Mouse (Mus musculus): ENCODE results near the gene Rab28.

The Rab28 gene

DNA sequence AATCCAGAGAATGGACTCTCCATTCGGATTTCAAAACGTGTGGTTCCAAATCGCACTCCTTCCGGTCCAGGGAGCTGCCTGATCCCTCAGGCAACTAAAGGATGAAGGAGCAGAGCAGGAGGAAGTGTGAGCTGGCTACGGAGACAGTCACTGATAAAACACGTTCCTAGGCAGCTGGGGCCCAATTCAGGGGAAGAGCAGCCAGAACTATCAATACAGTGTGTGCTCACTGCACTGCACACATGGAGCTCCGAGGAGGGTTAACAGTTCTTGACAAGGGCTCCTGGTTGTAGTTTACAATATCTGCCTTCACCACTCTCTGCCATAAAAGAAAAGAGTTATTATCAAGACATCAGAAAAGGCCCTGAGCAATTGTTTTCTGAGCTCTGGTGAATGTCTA lies 82.4 kb downstream of the Rab28 start:
- no peak for DNase-seq

- DNase-seq, result no peak
Observed at GRCm38 (mm10) chr5:41621748-41622147, 86.2 kb downstream of the Rab28 start.

DNA sequence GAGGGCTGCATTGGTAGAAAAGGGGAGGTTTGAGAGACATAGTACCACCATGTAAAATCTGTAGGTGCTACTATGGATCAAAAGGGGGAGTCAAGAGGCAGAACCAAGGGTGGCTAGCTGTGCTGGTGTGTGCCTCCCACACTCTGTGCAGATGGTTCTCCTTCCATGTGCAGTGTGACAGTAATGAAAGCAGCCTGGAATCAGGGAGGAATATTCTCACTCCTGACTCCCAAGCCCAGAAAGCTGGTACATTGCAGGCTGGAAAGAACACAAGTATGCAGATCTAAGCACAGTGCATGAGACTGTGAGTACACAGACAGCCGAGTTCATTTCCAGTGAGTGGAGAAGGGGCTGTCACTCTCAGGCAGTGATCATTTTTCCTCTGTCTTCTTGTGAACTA lies 89.0 kb downstream of the Rab28 start:
- DNase-seq, result no peak

GRCm38 (mm10) chr5:41610447-41611030 lies 97.4 kb downstream of the Rab28 start:
- no peak for DNase-seq

DNA sequence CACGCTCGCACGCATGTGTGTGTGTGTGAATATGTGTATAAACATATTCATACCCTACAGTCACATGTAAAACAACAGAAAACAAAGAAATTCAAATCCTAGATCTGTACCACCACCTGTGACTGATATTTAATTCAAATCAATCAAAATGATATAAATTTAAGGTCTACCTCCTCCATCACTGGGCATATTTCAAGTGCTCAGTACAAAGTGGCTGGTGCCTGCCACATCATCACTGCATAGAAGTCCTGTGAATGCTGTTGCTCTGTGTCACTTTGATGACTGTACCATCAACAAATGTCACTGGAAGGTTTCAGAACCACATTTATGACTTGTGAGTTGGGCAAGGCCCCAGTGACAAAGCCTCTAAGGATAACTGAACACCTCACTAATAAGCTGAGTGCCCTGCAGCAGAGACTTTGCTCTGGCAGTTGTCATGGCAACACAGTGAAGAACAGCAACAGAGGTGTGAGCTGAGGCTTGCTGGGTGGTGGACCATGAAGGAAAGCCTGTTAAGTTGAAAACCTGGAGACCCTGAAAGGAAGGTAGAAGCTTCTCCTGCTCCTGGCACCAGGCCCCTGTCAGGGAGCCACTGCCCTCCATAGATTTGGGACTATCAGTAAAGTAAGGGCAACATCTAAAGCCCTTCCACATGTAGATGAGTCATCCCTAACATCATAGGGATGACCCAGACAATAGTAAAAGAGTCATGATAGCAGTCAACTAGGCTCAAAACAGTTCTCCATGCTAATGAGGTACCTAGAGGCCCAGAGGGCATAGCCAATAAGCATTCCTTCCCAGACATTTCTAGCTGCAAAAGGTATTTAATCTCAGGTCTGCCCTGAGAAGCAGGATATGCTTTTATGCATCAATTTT lies 111.5 kb downstream of the Rab28 start:
- DNase-seq, result no peak

GRCm38 (mm10) chr5:41595199-41595598 lies 112.8 kb downstream of the Rab28 start:
- no peak for DNase-seq

DNA sequence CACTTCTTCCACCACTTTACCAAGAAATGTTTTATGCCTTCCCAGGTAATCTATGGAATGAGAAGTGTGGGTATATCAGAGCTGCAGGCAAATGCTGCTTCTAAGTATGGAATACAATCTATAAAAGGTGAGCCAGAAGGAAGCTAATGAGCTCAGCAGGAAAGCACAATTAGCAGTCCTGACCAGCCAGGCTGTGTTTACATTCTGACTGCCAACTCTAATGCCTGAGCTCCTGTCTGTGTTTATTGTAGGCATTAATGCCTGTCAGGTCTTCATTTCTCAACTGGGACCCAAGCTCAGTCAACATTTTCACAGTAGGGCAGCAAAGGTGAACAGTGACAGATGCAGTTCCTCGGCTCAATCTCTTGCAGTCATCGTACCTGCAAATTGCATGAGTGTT lies 129.9 kb downstream of the Rab28 start:
- DNase-seq, result no peak

All from spleen, adult 18-20 months (tissue).